Mouse (Mus musculus) small intestine, adult 2 months (tissue): Measurements from ENCODE around the gene Abcc9. TPM values are rescaled to one million over a fixed set of nuclear protein-coding genes. Genes with fewer than 3 reads are reported as not detected.

Source experiments
- H3K27ac ChIP-seq: fragments of 200-500 bp; 2 replicates; pipeline ENCODE4 v1.5.1; 2012; ENCODE audit warnings: low read depth, low read length, control low read depth, inconsistent platforms; ENCODE audit not compliant: insufficient read depth
- H3K27me3 ChIP-seq: fragments of 200-500 bp; 2 replicates; pipeline ENCODE4 v1.6.1; 2012; ENCODE audit warnings: mild to moderate bottlenecking, moderate library complexity, low read length, inconsistent platforms; ENCODE audit not compliant: control insufficient read depth, insufficient read depth
- H3K36me3 ChIP-seq: fragments of 200-500 bp; 2 replicates; pipeline ENCODE4 v1.6.1; 2012; ENCODE audit warnings: mild to moderate bottlenecking, low read length, control low read depth, inconsistent platforms; ENCODE audit not compliant: control insufficient read depth, insufficient read depth
- H3K4me1 ChIP-seq: fragments of 200-500 bp; 2 replicates; pipeline ENCODE4 v1.6.1; 2012; ENCODE audit warnings: low read length, inconsistent platforms, mixed read lengths; ENCODE audit not compliant: control insufficient read depth, insufficient read depth, insufficient read length
- H3K4me3 ChIP-seq: fragments of 200-500 bp; 2 replicates; pipeline ENCODE4 v1.5.1; 2012; ENCODE audit warnings: low read depth, mild to moderate bottlenecking, control low read depth, inconsistent platforms, low read length, moderate library complexity
- CTCF ChIP-seq: fragments of 200-500 bp; IDR thresholded peaks from 2 replicates; pipeline ENCODE4 v1.5.1; 2012; ENCODE audit warnings: low read depth, mild to moderate bottlenecking, control low read depth, inconsistent platforms, low read length, moderate library complexity, mixed read lengths; ENCODE audit not compliant: insufficient replicate concordance, insufficient read length; ENCODE audit errors: extremely low read depth
- POLR2A ChIP-seq: fragments of 200-500 bp; IDR thresholded peaks from 2 replicates; pipeline ENCODE4 v1.6.1; 2012; ENCODE audit warnings: low read depth, mild to moderate bottlenecking, control low read depth, inconsistent platforms, low read length, moderate library complexity
- WGBS: fragments of 180-500 bp; shearing (Covaris S2); methylation state at CpG from one replicate; pipeline ENCODE4 v1.1.7; 2018; 5-methylcytosine and 5-hydroxymethylcytosine counted together
- polyA plus RNA-seq: library from polyadenylated mRNA; depleted of rRNA; stranded (reverse); fragments of >200 nt; gene quantifications from 2 replicates; pipeline ENCODE4 v1.2.3, GENCODE M21; 2012

Abcc9 gene
- polyA plus RNA-seq, 1 experiment: 1.6 TPM

- Histone ChIP-seq H3K27ac (no peak overlapping the region), H3K4me1 (no peaks in the 10 kb centered on the region), H3K27me3 (no peaks in the 10 kb centered on the region), H3K36me3 (no peaks in the 10 kb centered on the region), H3K4me3 (no peak overlapping the region)
- TF ChIP-seq CTCF: no peak
- TF ChIP-seq POLR2A: no peak
- WGBS: 74% methylated on average over 10 of the region's 10 CpGs
Measured at GRCm38 (mm10) chr6:142614324-142614723, 87.8 kb downstream of the Abcc9 start.

GRCm38 (mm10) chr6:142612366-142612765, 89.7 kb downstream of the Abcc9 start:
- no peaks in the 10 kb centered on the region for H3K4me1 ChIP-seq
- H3K27me3 ChIP-seq: no peaks in the 10 kb centered on the region
- no peak overlapping the region for H3K4me3 ChIP-seq
- TF ChIP-seq CTCF: no peak
- TF ChIP-seq POLR2A: no peak
- no peak overlapping the region for H3K27ac ChIP-seq
- WGBS: 77% methylated on average over 8 of the region's 8 CpGs
- no peaks in the 10 kb centered on the region for H3K36me3 ChIP-seq

- Histone ChIP-seq H3K27ac (no peak overlapping the region), H3K4me3 (no peak overlapping the region), H3K4me1 (no peaks in the 10 kb centered on the region), H3K27me3 (no peaks in the 10 kb centered on the region), H3K36me3 (no peaks in the 10 kb centered on the region)
- TF ChIP-seq CTCF: no peak
- no peak for TF ChIP-seq POLR2A
- WGBS: 66% methylated on average over 9 of the region's 9 CpGs
Measured at GRCm38 (mm10) chr6:142609401-142610373, 92.4 kb downstream of the Abcc9 start.

- Histone ChIP-seq H3K4me1 (no peaks in the 10 kb centered on the region), H3K27ac (no peak overlapping the region), H3K36me3 (no peaks in the 10 kb centered on the region), H3K27me3 (no peaks in the 10 kb centered on the region), H3K4me3 (no peak overlapping the region)
- WGBS: 45% methylated on average over 7 of the region's 7 CpGs
- TF ChIP-seq CTCF: no peak
- TF ChIP-seq POLR2A: no peak
Measured at GRCm38 (mm10) chr6:142607080-142607479, 95.0 kb downstream of the Abcc9 start.

GRCm38 (mm10) chr6:142602772-142603171, 99.3 kb downstream of the Abcc9 start:
- no peak overlapping the region for H3K27ac ChIP-seq
- 75% methylated on average over 6 of the region's 6 CpGs for WGBS

GRCm38 (mm10) chr6:142578831-142579230, 123.3 kb downstream of the Abcc9 start:
- H3K4me3 ChIP-seq: no peak overlapping the region
- 49% methylated on average over 4 of the region's 4 CpGs for WGBS

More at GRCm38 (mm10) chr6:142602772-142603171, 99.3 kb downstream of the Abcc9 start:
- no peak for TF ChIP-seq POLR2A
- Histone ChIP-seq H3K27me3 (no peaks in the 10 kb centered on the region), H3K4me1 (no peaks in the 10 kb centered on the region), H3K4me3 (no peak overlapping the region), H3K36me3 (no peaks in the 10 kb centered on the region)

GRCm38 (mm10) chr6:142577801-142578200, 124.3 kb downstream of the Abcc9 start:
- Histone ChIP-seq H3K4me3 (no peak overlapping the region), H3K36me3 (no peaks in the 10 kb centered on the region), H3K4me1 (no peaks in the 10 kb centered on the region; the same call in 1 of the 2 replicates), H3K27ac (no peak overlapping the region), H3K27me3 (no peaks in the 10 kb centered on the region)
- WGBS: 79% methylated on average over 6 of the region's 6 CpGs
- TF ChIP-seq POLR2A (no peak), CTCF (no peak)

More at GRCm38 (mm10) chr6:142578831-142579230, 123.3 kb downstream of the Abcc9 start:
- Histone ChIP-seq H3K4me1 (no peaks in the 10 kb centered on the region), H3K27me3 (no peaks in the 10 kb centered on the region), H3K27ac (no peak overlapping the region), H3K36me3 (no peaks in the 10 kb centered on the region)
- TF ChIP-seq POLR2A (no peak), CTCF (no peak)
